Mouse (Mus musculus) erythroblast, embryonic 14.5 days (primary cell): ENCODE measurements around the gene Olfr1294. TPM values are rescaled to one million over a fixed set of nuclear protein-coding genes. Genes with fewer than 3 reads are reported as not detected.

ENCODE experiments used
- H3K27me3 ChIP-seq: 2 replicates; pipeline ENCODE4 v1.6.1; 2012; ENCODE audit warnings: inconsistent platforms; ENCODE audit not compliant: control insufficient read depth
- H3K36me3 ChIP-seq: 2 replicates; pipeline ENCODE4 v1.6.1; 2012; ENCODE audit warnings: mild to moderate bottlenecking, inconsistent platforms; ENCODE audit not compliant: control insufficient read depth
- H3K4me1 ChIP-seq: 2 replicates; pipeline ENCODE4 v1.6.1; 2012; ENCODE audit warnings: inconsistent platforms; ENCODE audit not compliant: control insufficient read depth
- H3K4me3 ChIP-seq: replicated peaks from 2 replicates; pipeline ENCODE3; 2012; ENCODE audit warnings: moderate library complexity, mild to moderate bottlenecking, inconsistent platforms
- H3K9me3 ChIP-seq: 2 replicates; pipeline ENCODE4 v1.6.1; 2012; ENCODE audit warnings: low read length, inconsistent platforms, mixed read lengths; ENCODE audit not compliant: control insufficient read depth
- GATA1 ChIP-seq: IDR thresholded peaks from 2 replicates; pipeline ENCODE4 v1.6.1; 2012; ENCODE audit warnings: low read length, inconsistent platforms, mixed read lengths
- TAL1 ChIP-seq: IDR thresholded peaks from 3 replicates; pipeline ENCODE4 v1.6.1; 2012; ENCODE audit warnings: low read length, inconsistent platforms, mixed read lengths
- polyA plus RNA-seq: library from polyadenylated mRNA; stranded (reverse); fragments of >175 nt; gene quantifications from 2 replicates; pipeline ENCODE4 v1.2.3, GENCODE M21; 2012

The Olfr1294 gene
- not detected in 2 replicates for polyA plus RNA-seq

- peaks cover 3% of the 10 kb centered on the region for H3K9me3 ChIP-seq
- H3K36me3 ChIP-seq = no peaks in the 10 kb centered on the region
- no peaks in the 10 kb centered on the region for H3K4me1 ChIP-seq
- TF ChIP-seq GATA1 (no peak), TAL1 (no peak)
- H3K4me3 ChIP-seq = no peak within 1 kb of the TSS
- no peaks in the 10 kb centered on the region for H3K27me3 ChIP-seq
These were observed at the start of gene Olfr1294 for GRCm38 (mm10) chr2:111540191-111540590. Gene Olfr1294, minus strand, starts transcription at chr2:111540291.

GRCm38 (mm10) chr2:111569581-111569980 lies 29.5 kb upstream of the Olfr1294 start, which contains the start of gene Olfr1295:
Gene Olfr1295, minus strand, starts transcription at chr2:111569681.
- Histone ChIP-seq H3K4me1 (no peaks in the 10 kb centered on the region), H3K27me3 (no peaks in the 10 kb centered on the region), H3K36me3 (no peaks in the 10 kb centered on the region), H3K9me3 (peaks cover 2% of the 10 kb centered on the region; the same call in 1 of the 2 replicates), H3K4me3 (no peak within 1 kb of the TSS)
- TF ChIP-seq GATA1 = no peak

- Histone ChIP-seq H3K36me3 (no peaks in the 10 kb centered on the region), H3K4me1 (no peaks in the 10 kb centered on the region), H3K9me3 (peaks cover 10% of the 10 kb centered on the region), H3K4me3 (no peak within 1 kb of the TSS), H3K27me3 (no peaks in the 10 kb centered on the region)
- TF ChIP-seq GATA1 (no peak), TAL1 (no peak)
These were observed 15.2 kb downstream of the Olfr1294 start, which contains the start of gene Olfr1293-ps for GRCm38 (mm10) chr2:111524903-111525302. Gene Olfr1293-ps, plus strand, starts transcription at chr2:111525203.

- H3K4me1 ChIP-seq = no peaks in the 10 kb centered on the region
- no peaks in the 10 kb centered on the region for H3K27me3 ChIP-seq
- H3K36me3 ChIP-seq = no peaks in the 10 kb centered on the region
- H3K9me3 ChIP-seq = peaks cover 12% of the 10 kb centered on the region
- TF ChIP-seq TAL1 = no peak
- TF ChIP-seq GATA1 = no peak
- no peak overlapping the region for H3K4me3 ChIP-seq
These were observed 22.6 kb downstream of the Olfr1294 start for GRCm38 (mm10) chr2:111517451-111517850.

- Histone ChIP-seq H3K9me3 (peaks cover 3% of the 10 kb centered on the region; the same call in 1 of the 2 replicates), H3K4me1 (no peaks in the 10 kb centered on the region), H3K4me3 (no peak within 1 kb of the TSS), H3K27me3 (no peaks in the 10 kb centered on the region), H3K36me3 (no peaks in the 10 kb centered on the region)
- TF ChIP-seq GATA1 (no peak), TAL1 (no peak)
These were observed 43.2 kb downstream of the Olfr1294 start, which contains the start of gene Olfr1291-ps1 for GRCm38 (mm10) chr2:111496880-111497279. Gene Olfr1291-ps1, plus strand, starts transcription at chr2:111497180.

- no peaks in the 10 kb centered on the region for H3K27me3 ChIP-seq
- H3K9me3 ChIP-seq = peaks cover 3% of the 10 kb centered on the region; the same call in 1 of the 2 replicates
- no peaks in the 10 kb centered on the region for H3K4me1 ChIP-seq
- TF ChIP-seq TAL1 (no peak), GATA1 (no peak)
- no peak within 1 kb of the TSS for H3K4me3 ChIP-seq
- no peaks in the 10 kb centered on the region for H3K36me3 ChIP-seq
These were observed 46.4 kb downstream of the Olfr1294 start, which contains the start of gene Olfr1290 for GRCm38 (mm10) chr2:111493729-111494128. Gene Olfr1290, minus strand, starts transcription at chr2:111493829.

Other genes with a start within 250 kb of the Olfr1294 start
- gene Olfr1279, start 239.7 kb downstream of the Olfr1294 start, polyA plus RNA-seq = not detected in 2 replicates
- gene Olfr1280, start 226.3 kb downstream of the Olfr1294 start, polyA plus RNA-seq = not detected in 2 replicates
- gene Olfr1281, start 213.8 kb downstream of the Olfr1294 start, polyA plus RNA-seq = not detected in 2 replicates
- gene Olfr1282, start 204.2 kb downstream of the Olfr1294 start, polyA plus RNA-seq = not detected in 2 replicates
- not detected in 2 replicates for gene Olfr1283, start 173.5 kb downstream of the Olfr1294 start, polyA plus RNA-seq
- not detected in 2 replicates for gene Olfr1284, start 164.8 kb downstream of the Olfr1294 start, polyA plus RNA-seq
- not detected in 2 replicates for gene Olfr1286, start 117.2 kb downstream of the Olfr1294 start, polyA plus RNA-seq
- not detected in 2 replicates for gene Olfr1287, start 91.1 kb downstream of the Olfr1294 start, polyA plus RNA-seq
- not detected in 2 replicates for gene Olfr1288, start 66.2 kb downstream of the Olfr1294 start, polyA plus RNA-seq
- not detected in 2 replicates for gene Olfr1289, start 59.5 kb downstream of the Olfr1294 start, polyA plus RNA-seq
- gene Olfr1290, start 46.5 kb downstream of the Olfr1294 start, polyA plus RNA-seq = not detected in 2 replicates
- 0.01 TPM in 1 of 2 replicates, not detected in the other for gene Olfr1291-ps1, start 43.1 kb downstream of the Olfr1294 start, polyA plus RNA-seq
- gene Olfr1293-ps, start 15.1 kb downstream of the Olfr1294 start, polyA plus RNA-seq = not detected in 2 replicates
- not detected in 2 replicates for gene Olfr1295, start 29.4 kb upstream of the Olfr1294 start, polyA plus RNA-seq
- gene Olfr1297, start 86.2 kb upstream of the Olfr1294 start, polyA plus RNA-seq = 0.01 TPM in 1 of 2 replicates, not detected in the other
- not detected in 2 replicates for gene Olfr1298, start 108.9 kb upstream of the Olfr1294 start, polyA plus RNA-seq
- gene Olfr1299, start 121.1 kb upstream of the Olfr1294 start, polyA plus RNA-seq = not detected in 2 replicates
- gene Olfr1301, start 210.7 kb upstream of the Olfr1294 start, polyA plus RNA-seq = not detected in 2 replicates
- not detected in 2 replicates for gene Olfr1302, start 237.1 kb upstream of the Olfr1294 start, polyA plus RNA-seq